In the genomic region with DNA sequence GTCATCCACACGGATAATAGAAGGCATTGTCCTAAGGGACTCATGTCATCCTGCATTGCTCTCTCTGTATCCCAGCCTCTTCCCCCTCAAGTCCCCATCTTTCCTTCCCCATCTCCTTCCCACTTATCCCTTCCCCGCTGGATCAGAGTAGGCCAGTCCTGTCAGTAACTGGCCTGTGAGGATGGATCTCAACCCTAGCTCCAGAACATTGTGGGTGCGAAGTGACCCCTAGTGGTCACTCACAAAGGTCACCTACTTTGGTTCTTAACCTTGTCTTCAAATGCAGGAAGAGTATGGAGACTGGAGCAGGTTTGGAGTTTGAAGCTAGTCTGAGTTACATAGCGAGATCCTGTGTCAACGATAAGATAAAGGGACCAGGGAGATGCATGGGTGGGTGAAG, we compare ENCODE assay signal across 8 mouse cellular contexts. TPM values are rescaled to one million over a fixed set of nuclear protein-coding genes. Genes with fewer than 3 reads are reported as not detected.
DNase-seq lines count a peak whose midpoint lies in the region; ATAC-seq lines count a peak whose summit lies in the region.

No protein-coding gene starts in this region.

- intact Hi-C loops in heart, postnatal 14 days (cut with DNase I) = loop anchor here (1.0 to 2.0 kb wide), 3 partner anchors 49 to 104 kb away; no protein-coding TSS in a partner anchor
- intact Hi-C loops in left cerebral cortex, postnatal 36 days (cut with DNase I) = loop anchor here (2.0 kb wide), 1 partner anchor 105 kb away; no protein-coding TSS in a partner anchor

- peak; percentile 83 for ATAC-seq in monocyte, adult 5-6 weeks (replicated peaks; ENCODE audit: insufficient number of reproducible peaks, low FRiP score, low TSS enrichment, poor library complexity, severe bottlenecking)
- ATAC-seq in erythroid progenitor cell, adult 5-6 weeks (replicated peaks; ENCODE audit: low FRiP score, poor library complexity, severe bottlenecking) = no peak

- peak; percentile 25 for DNase-seq in right cerebral cortex, postnatal 14 days
- DNase-seq in right cerebral cortex, adult 18-20 months = no peak
- DNase-seq in adrenal gland, postnatal 14 days = peak; percentile 70
- peak; percentile 71 for DNase-seq in embryo, embryonic 9.5 days (ENCODE audit: extremely low spot score)
- DNase-seq in heart, postnatal 14 days = peak; percentile 73 to 79
- peak; percentile 7 to 22 for DNase-seq in left cerebral cortex, postnatal 36 days (ENCODE audit: low spot score in 2 of 2)

RNA-seq across cellular contexts. Expression of a gene that starts 7.7 kb away (rescaled TPM):
- 0.78 and 1.3 TPM in 2 replicates for total RNA-seq in adrenal gland, postnatal 14 days (2021)
- total RNA-seq in heart, postnatal 14 days (2021) = under 1 TPM; 0.80 to 0.84 TPM
- total RNA-seq in left cerebral cortex, postnatal 36 days (2021) = not detected
- total RNA-seq in monocyte, adult 5-6 weeks (2017) = 0.76 TPM in 1 of 3 replicates, not detected in the others
- not detected in 2 replicates for total RNA-seq in erythroid progenitor cell, adult 5-6 weeks (2015; ENCODE audit: low replicate concordance)
- total RNA-seq in erythroid progenitor cell, adult 5-6 weeks (2017; ENCODE audit: low replicate concordance) = not detected in 2 replicates

RNA-seq across cellular contexts. Expression of a gene that starts 30.4 kb away (rescaled TPM):
- 54.2 and 56.1 TPM in 2 replicates for total RNA-seq in adrenal gland, postnatal 14 days (2021)
- total RNA-seq in heart, postnatal 14 days (2021) = 10 to 100 TPM; 46.0 to 47.1 TPM
- total RNA-seq in left cerebral cortex, postnatal 36 days (2021) = 10 to 100 TPM; 58.9 to 60.3 TPM
- 87.2 to 135 TPM (median 98.4 TPM) in 3 replicates for total RNA-seq in monocyte, adult 5-6 weeks (2017)
- total RNA-seq in erythroid progenitor cell, adult 5-6 weeks (2015; ENCODE audit: low replicate concordance) = 11.2 and 16.8 TPM in 2 replicates
- 30.4 and 38.4 TPM in 2 replicates for total RNA-seq in erythroid progenitor cell, adult 5-6 weeks (2017; ENCODE audit: low replicate concordance)

RNA-seq across cellular contexts. Expression of a gene that starts 47.4 kb away (rescaled TPM):
- total RNA-seq in adrenal gland, postnatal 14 days (2021) = 43.5 and 45.8 TPM in 2 replicates
- total RNA-seq in heart, postnatal 14 days (2021) = 10 to 100 TPM; 51.4 to 58.7 TPM
- total RNA-seq in left cerebral cortex, postnatal 36 days (2021) = 10 to 100 TPM; 53.0 to 56.1 TPM
- total RNA-seq in monocyte, adult 5-6 weeks (2017) = 37.7 to 55.0 TPM (median 54.1 TPM) in 3 replicates
- 11.7 and 12.6 TPM in 2 replicates for total RNA-seq in erythroid progenitor cell, adult 5-6 weeks (2015; ENCODE audit: low replicate concordance)
- 6.1 and 9.6 TPM in 2 replicates for total RNA-seq in erythroid progenitor cell, adult 5-6 weeks (2017; ENCODE audit: low replicate concordance)
